Mouse (Mus musculus): ENCODE data around the gene Ift20. TPM values are rescaled to one million over a fixed set of nuclear protein-coding genes. Genes with fewer than 3 reads are reported as not detected.

The Ift20 gene
- polyA plus RNA-seq, 1 experiment from 2014 or later = 111 TPM

- Histone ChIP-seq H3K9me3 (ENCODE audit: control insufficient read depth, low read length) (no peaks in the 10 kb centered on the region), H3K36me3 (ENCODE audit: control insufficient read depth, insufficient read depth, low read length) (no peaks in the 10 kb centered on the region), H3K9ac (ENCODE audit: low read depth, low read length) (no peak overlapping the region), H3K4me3 (ENCODE audit: low read depth, low read length) (no peak overlapping the region), H3K4me1 (replicated peaks; ENCODE audit: control insufficient read depth, insufficient read depth, low read length) (no peaks in the 10 kb centered on the region), H3K27me3 (ENCODE audit: control insufficient read depth, insufficient read depth, low read length) (peaks cover 8% of the 10 kb centered on the region), H3K27ac (ENCODE audit: low read depth, low read length) (no peak overlapping the region), H3K4me2 (replicated peaks; ENCODE audit: low read depth, low read length) (no peak overlapping the region)
- ATAC-seq (ENCODE audit: low FRiP score) = no peak
- DNase-seq (ENCODE audit: low spot score) = no peak
- WGBS = 83% methylated on average over 9 of the region's 9 CpGs
These were observed 35.4 kb upstream of the Ift20 start for GRCm38 (mm10) chr11:78500623-78501202.

GRCm38 (mm10) chr11:78501529-78501928, 34.6 kb upstream of the Ift20 start:
- 83% methylated on average over 20 of the region's 20 CpGs for WGBS
- ATAC-seq (ENCODE audit: low FRiP score) = no peak
- Histone ChIP-seq H3K4me2 (replicated peaks; ENCODE audit: low read depth, low read length) (no peak overlapping the region), H3K27ac (ENCODE audit: low read depth, low read length) (no peak overlapping the region), H3K36me3 (ENCODE audit: control insufficient read depth, insufficient read depth, low read length) (no peaks in the 10 kb centered on the region), H3K9ac (ENCODE audit: low read depth, low read length) (no peak overlapping the region), H3K27me3 (ENCODE audit: control insufficient read depth, insufficient read depth, low read length) (peaks cover under 1% of the 10 kb centered on the region; the same call in 1 of the 2 replicates), H3K4me3 (ENCODE audit: low read depth, low read length) (no peak overlapping the region), H3K4me1 (replicated peaks; ENCODE audit: control insufficient read depth, insufficient read depth, low read length) (no peaks in the 10 kb centered on the region), H3K9me3 (ENCODE audit: control insufficient read depth, low read length) (no peaks in the 10 kb centered on the region)
- no peak for DNase-seq (ENCODE audit: low spot score)

GRCm38 (mm10) chr11:78502909-78503650, 33.1 kb upstream of the Ift20 start, which contains the start of gene Sebox:
TSS of gene Sebox (plus strand) at chr11:78503447.
- 71% methylated on average over 7 of the region's 7 CpGs for WGBS
- Histone ChIP-seq H3K27ac (ENCODE audit: low read depth, low read length) (no peak within 1 kb of the TSS), H3K27me3 (ENCODE audit: control insufficient read depth, insufficient read depth, low read length) (no peaks in the 10 kb centered on the region), H3K36me3 (ENCODE audit: control insufficient read depth, insufficient read depth, low read length) (peaks cover 4% of the 10 kb centered on the region; the same call in 1 of the 2 replicates), H3K9me3 (ENCODE audit: control insufficient read depth, low read length) (no peaks in the 10 kb centered on the region), H3K4me1 (replicated peaks; ENCODE audit: control insufficient read depth, insufficient read depth, low read length) (no peaks in the 10 kb centered on the region), H3K4me2 (replicated peaks; ENCODE audit: low read depth, low read length) (no peak within 1 kb of the TSS), H3K4me3 (ENCODE audit: low read depth, low read length) (no peak within 1 kb of the TSS), H3K9ac (ENCODE audit: low read depth, low read length) (no peak within 1 kb of the TSS)
- no peak for ATAC-seq (ENCODE audit: low FRiP score)
- DNase-seq (ENCODE audit: low spot score) = no peak

- H3K36me3 ChIP-seq (ENCODE audit: control insufficient read depth, insufficient read depth, low read length) = peaks cover 7% of the 10 kb centered on the region; the same call in 1 of the 2 replicates
- H3K4me1 ChIP-seq (replicated peaks; ENCODE audit: control insufficient read depth, insufficient read depth, low read length) = no peaks in the 10 kb centered on the region
- H3K4me2 ChIP-seq (replicated peaks; ENCODE audit: low read depth, low read length) = no peak overlapping the region
- ATAC-seq (ENCODE audit: low FRiP score) (no peak), DNase-seq (ENCODE audit: low spot score) (no peak)
- H3K9me3 ChIP-seq (ENCODE audit: control insufficient read depth, low read length) = no peaks in the 10 kb centered on the region
- H3K27me3 ChIP-seq (ENCODE audit: control insufficient read depth, insufficient read depth, low read length) = no peaks in the 10 kb centered on the region
- no peak overlapping the region for H3K4me3 ChIP-seq (ENCODE audit: low read depth, low read length)
- no peak overlapping the region for H3K27ac ChIP-seq (ENCODE audit: low read depth, low read length)
- H3K9ac ChIP-seq (ENCODE audit: low read depth, low read length) = no peak overlapping the region
- 78% methylated on average over 3 of the region's 3 CpGs for WGBS
These were observed 30.7 kb upstream of the Ift20 start for GRCm38 (mm10) chr11:78505430-78505829.

GRCm38 (mm10) chr11:78509148-78509547, 27.0 kb upstream of the Ift20 start:
- Histone ChIP-seq H3K9ac (ENCODE audit: low read depth, low read length) (no peak overlapping the region), H3K4me3 (ENCODE audit: low read depth, low read length) (no peak overlapping the region), H3K4me2 (replicated peaks; ENCODE audit: low read depth, low read length) (no peak overlapping the region), H3K36me3 (ENCODE audit: control insufficient read depth, insufficient read depth, low read length) (peaks cover 7% of the 10 kb centered on the region; the same call in 1 of the 2 replicates), H3K27me3 (ENCODE audit: control insufficient read depth, insufficient read depth, low read length) (no peaks in the 10 kb centered on the region), H3K4me1 (replicated peaks; ENCODE audit: control insufficient read depth, insufficient read depth, low read length) (no peaks in the 10 kb centered on the region), H3K27ac (ENCODE audit: low read depth, low read length) (no peak overlapping the region), H3K9me3 (ENCODE audit: control insufficient read depth, low read length) (no peaks in the 10 kb centered on the region)
- ATAC-seq (ENCODE audit: low FRiP score) (no peak), DNase-seq (ENCODE audit: low spot score) (no peak)
- 78% methylated on average over 5 of the region's 5 CpGs for WGBS

GRCm38 (mm10) chr11:78512025-78512957, 23.9 kb upstream of the Ift20 start, which contains the start of the genes Tmem199 and Poldip2:
TSS of gene Tmem199 (minus strand) at chr11:78512172.
TSS of gene Poldip2 (plus strand) at chr11:78512193.
- Histone ChIP-seq H3K4me1 (replicated peaks; ENCODE audit: control insufficient read depth, insufficient read depth, low read length) (no peaks in the 10 kb centered on the region), H3K4me2 (replicated peaks; ENCODE audit: low read depth, low read length) (peak within 1 kb of the TSS; percentile 89), H3K9me3 (ENCODE audit: control insufficient read depth, low read length) (no peaks in the 10 kb centered on the region), H3K27me3 (ENCODE audit: control insufficient read depth, insufficient read depth, low read length) (no peaks in the 10 kb centered on the region), H3K9ac (ENCODE audit: low read depth, low read length) (peak within 1 kb of the TSS; percentile 95), H3K27ac (ENCODE audit: low read depth, low read length) (peak within 1 kb of the TSS; percentile 74), H3K4me3 (ENCODE audit: low read depth, low read length) (peak within 1 kb of the TSS; percentile 94), H3K36me3 (ENCODE audit: control insufficient read depth, insufficient read depth, low read length) (peaks cover 10% of the 10 kb centered on the region)
- ATAC-seq (ENCODE audit: low FRiP score) (peak; percentile 95), DNase-seq (ENCODE audit: low spot score) (peak; percentile 96)
- WGBS = 1% methylated on average over 66 of the region's 67 CpGs

GRCm38 (mm10) chr11:78513106-78513790, 22.9 kb upstream of the Ift20 start:
- ATAC-seq (ENCODE audit: low FRiP score) = no peak
- H3K4me3 ChIP-seq (ENCODE audit: low read depth, low read length) = peak overlapping the region; percentile 94; the same call in 1 of the 2 replicates
- H3K4me1 ChIP-seq (replicated peaks; ENCODE audit: control insufficient read depth, insufficient read depth, low read length) = no peaks in the 10 kb centered on the region
- peaks cover 11% of the 10 kb centered on the region for H3K36me3 ChIP-seq (ENCODE audit: control insufficient read depth, insufficient read depth, low read length)
- H3K27ac ChIP-seq (ENCODE audit: low read depth, low read length) = no peak overlapping the region
- no peak for DNase-seq (ENCODE audit: low spot score)
- 91% methylated on average over 3 of the region's 3 CpGs for WGBS
- no peaks in the 10 kb centered on the region for H3K27me3 ChIP-seq (ENCODE audit: control insufficient read depth, insufficient read depth, low read length)
- no peaks in the 10 kb centered on the region for H3K9me3 ChIP-seq (ENCODE audit: control insufficient read depth, low read length)
- peak overlapping the region; percentile 95 for H3K9ac ChIP-seq (ENCODE audit: low read depth, low read length)
- H3K4me2 ChIP-seq (replicated peaks; ENCODE audit: low read depth, low read length) = peak overlapping the region; percentile 89; the same call in 1 of the 2 replicates
